Mouse (Mus musculus) ES-Bruce4 (cell line): Measurements from ENCODE around the gene Gcsh. TPM values are rescaled to one million over a fixed set of nuclear protein-coding genes. Genes with fewer than 3 reads are reported as not detected.

Experiments used
- H3K27ac ChIP-seq: 2 replicates; pipeline ENCODE4 v1.5.1; 2012; ENCODE audit warnings: low read length, inconsistent platforms; ENCODE audit not compliant: insufficient read depth
- H3K27me3 ChIP-seq: 2 replicates; pipeline ENCODE4 v1.6.1; 2012; ENCODE audit warnings: mild to moderate bottlenecking, low read length, inconsistent platforms; ENCODE audit not compliant: control insufficient read depth, poor library complexity, insufficient read depth, severe bottlenecking
- H3K36me3 ChIP-seq: 2 replicates; pipeline ENCODE4 v1.6.1; 2012; ENCODE audit warnings: inconsistent platforms, mild to moderate bottlenecking, low read length, moderate library complexity; ENCODE audit not compliant: control insufficient read depth, poor library complexity, insufficient read depth, severe bottlenecking
- H3K4me1 ChIP-seq: one replicate; pipeline ENCODE4 v1.8.1; 2011; ENCODE audit warnings: low read length; ENCODE audit not compliant: control insufficient read depth, insufficient read depth
- H3K4me3 ChIP-seq: 2 replicates; pipeline ENCODE4 v1.5.1; 2011; ENCODE audit warnings: low read depth, mild to moderate bottlenecking, low read length
- H3K9ac ChIP-seq: 2 replicates; pipeline ENCODE4 v1.6.1; 2012; ENCODE audit warnings: low read depth, mild to moderate bottlenecking, inconsistent platforms; ENCODE audit not compliant: poor library complexity, severe bottlenecking
- H3K9me3 ChIP-seq: replicated peaks from 2 replicates; pipeline ENCODE4 v1.6.1; 2012; ENCODE audit warnings: mild to moderate bottlenecking, low read length, inconsistent platforms; ENCODE audit not compliant: control insufficient read depth, poor library complexity, insufficient read depth, severe bottlenecking
- CTCF ChIP-seq: IDR thresholded peaks from one replicate; pipeline ENCODE4 v1.8.1; 2011; ENCODE audit warnings: low read depth, low read length
- EP300 ChIP-seq: IDR thresholded peaks from 2 replicates; pipeline ENCODE4 v1.6.1; 2011; ENCODE audit warnings: low read depth, low read length; ENCODE audit not compliant: insufficient read depth
- POLR2A ChIP-seq: IDR thresholded peaks from one replicate; pipeline ENCODE4 v1.8.1; 2011; ENCODE audit warnings: low read length; ENCODE audit not compliant: insufficient read depth
- polyA plus RNA-seq: library from polyadenylated mRNA; stranded (reverse); fragments of >200 nt; gene quantifications from 2 replicates; pipeline ENCODE4 v1.2.4, GENCODE M21; 2011; ENCODE audit warnings: low read depth; ENCODE audit not compliant: missing spikeins, insufficient read depth, insufficient read length

The Gcsh gene
- polyA plus RNA-seq, 1 experiment: 150 TPM

DNA sequence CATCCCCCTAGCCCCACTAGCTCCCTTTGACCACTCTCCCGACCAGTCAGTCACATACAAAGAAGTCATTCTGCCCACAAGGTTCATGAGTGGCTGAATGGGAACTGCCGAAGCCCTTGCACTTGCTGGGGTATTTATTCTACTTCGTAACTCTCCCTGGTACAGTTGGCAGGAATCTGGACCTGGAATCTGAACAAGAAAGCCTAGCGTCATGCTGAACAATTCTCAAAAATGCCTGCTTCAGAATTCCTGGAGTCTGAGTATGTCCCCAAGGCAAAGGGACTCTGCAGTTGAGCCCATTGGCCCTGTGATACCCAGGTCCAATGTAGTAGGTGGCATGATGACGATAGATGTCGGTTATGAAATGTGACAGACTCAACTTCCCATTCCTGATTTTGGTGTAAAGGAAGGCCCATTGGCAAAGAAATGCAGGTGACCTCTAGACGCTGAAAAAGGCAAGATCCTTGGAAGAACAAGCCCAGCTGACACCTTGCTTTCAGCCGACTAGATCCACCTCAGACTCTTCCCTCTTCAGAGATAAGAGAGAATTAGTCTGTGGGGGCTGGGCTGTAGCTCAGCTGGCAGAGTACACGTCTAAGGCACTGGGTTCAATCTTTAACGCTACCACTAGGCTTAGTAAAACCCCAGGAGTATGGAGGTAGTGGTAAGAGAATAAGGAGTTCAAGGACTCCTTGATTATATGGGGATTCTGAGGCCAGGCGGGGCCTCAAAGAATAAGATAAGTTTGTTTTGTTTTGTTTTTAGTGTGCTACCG, 50.9 kb downstream of the Gcsh start:
- Histone ChIP-seq H3K9ac (no peak overlapping the region), H3K9me3 (no peaks in the 10 kb centered on the region), H3K27me3 (no peaks in the 10 kb centered on the region), H3K27ac (no peak overlapping the region), H3K4me3 (no peak overlapping the region), H3K4me1 (peaks cover under 1% of the 10 kb centered on the region), H3K36me3 (peaks cover 12% of the 10 kb centered on the region)
- TF ChIP-seq POLR2A: no peak
- TF ChIP-seq CTCF: no peak
- no peak for TF ChIP-seq EP300

DNA sequence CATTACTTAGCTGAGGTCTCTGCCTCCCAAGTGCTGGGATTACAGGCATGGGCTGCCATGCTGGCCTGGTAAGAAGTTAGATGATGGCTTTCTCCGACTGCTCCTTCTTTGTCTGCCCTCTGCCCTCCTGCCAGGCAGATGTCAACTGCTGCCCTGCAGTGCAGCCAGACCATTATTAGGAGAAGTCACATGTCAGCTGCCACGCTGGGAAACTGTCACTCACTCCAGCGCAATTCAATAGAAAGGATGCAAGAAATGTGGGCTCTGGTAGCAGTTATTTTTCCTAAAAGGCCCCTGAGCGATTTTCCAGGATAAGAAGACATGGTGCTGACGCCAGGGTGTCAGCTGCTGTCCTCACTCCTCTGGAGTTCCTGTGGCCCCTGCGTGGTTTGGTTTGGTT, 57.8 kb downstream of the Gcsh start:
- peaks cover 57% of the 10 kb centered on the region for H3K36me3 ChIP-seq

DNA sequence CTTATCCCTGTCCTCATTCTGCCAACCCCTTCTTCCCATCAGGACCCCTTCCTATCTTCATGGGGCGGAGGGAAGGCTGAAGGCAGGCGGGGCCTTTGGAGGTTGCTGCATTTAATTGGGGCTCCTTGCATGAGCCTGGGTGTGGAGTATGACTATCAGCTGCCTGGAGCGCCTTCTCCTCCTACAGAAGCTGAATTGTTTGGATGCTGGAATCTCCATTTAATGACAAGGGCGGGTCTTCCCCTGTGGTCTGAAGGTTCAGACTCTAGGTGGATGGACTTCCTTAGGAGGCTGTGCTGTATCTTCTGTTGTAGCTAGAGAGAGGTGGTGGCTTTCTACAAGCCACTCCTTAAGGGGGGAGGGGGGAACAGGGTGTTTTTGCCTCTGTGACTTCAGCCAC, 58.4 kb downstream of the Gcsh start:
- H3K4me3 ChIP-seq: 0 out of 2 replicates have a peak overlapping the region, but pooled peaks have one; percentile 13
- TF ChIP-seq EP300 (no peak), CTCF (no peak), POLR2A (no peak)
- H3K27me3 ChIP-seq: no peaks in the 10 kb centered on the region
- H3K36me3 ChIP-seq: peaks cover 57% of the 10 kb centered on the region
- H3K9me3 ChIP-seq: no peaks in the 10 kb centered on the region
- peaks cover 3% of the 10 kb centered on the region for H3K4me1 ChIP-seq
- H3K27ac ChIP-seq: peak overlapping the region; percentile 46
- no peak overlapping the region for H3K9ac ChIP-seq

More for the DNA sequence above, 57.8 kb downstream of the Gcsh start:
- no peaks in the 10 kb centered on the region for H3K9me3 ChIP-seq
- TF ChIP-seq POLR2A (no peak), EP300 (no peak), CTCF (no peak)
- H3K4me1 ChIP-seq: peaks cover 3% of the 10 kb centered on the region
- no peak overlapping the region for H3K4me3 ChIP-seq
- peak overlapping the region; percentile 46 for H3K27ac ChIP-seq
- no peak overlapping the region for H3K9ac ChIP-seq
- H3K27me3 ChIP-seq: no peaks in the 10 kb centered on the region

Other genes with a start within 250 kb of the Gcsh start
- 23.0 and 23.3 TPM in 2 replicates for gene Cmc2, start 72.1 kb downstream of the Gcsh start, polyA plus RNA-seq
- 48.0 and 49.1 TPM in 2 replicates for gene Cenpn, start 71.8 kb downstream of the Gcsh start, polyA plus RNA-seq
- gene Atmin, start 50.1 kb downstream of the Gcsh start, polyA plus RNA-seq: 39.6 and 42.1 TPM in 2 replicates
- gene 1700030J22Rik, start 14.6 kb downstream of the Gcsh start, polyA plus RNA-seq: 2.6 and 4.8 TPM in 2 replicates
- gene Pkd1l2, start 88.9 kb upstream of the Gcsh start, polyA plus RNA-seq: 0.56 and 0.84 TPM in 2 replicates
- not detected in 2 replicates for gene Bco1, start 102.3 kb upstream of the Gcsh start, polyA plus RNA-seq
- 11.0 and 11.7 TPM in 2 replicates for gene Gan, start 164.6 kb upstream of the Gcsh start, polyA plus RNA-seq